Mouse (Mus musculus) olfactory bulb, adult 2 months (tissue): ENCODE measurements at regions not wholly inside any gene's neighbourhood (a gene's known extent, or its start where the extent isn't known, plus 50 kb on each side); places are given as distances from the start of the nearest gene placed in this dataset.

Source experiments
- H3K27ac ChIP-seq: fragments of 200-500 bp; 2 replicates; pipeline ENCODE4 v1.5.1; 2012; ENCODE audit warnings: low read depth, low read length; ENCODE audit not compliant: insufficient read depth
- H3K4me1 ChIP-seq: fragments of 200-500 bp; 2 replicates; pipeline ENCODE4 v1.6.1; 2012; ENCODE audit warnings: low read length; ENCODE audit not compliant: control insufficient read depth, insufficient read depth
- H3K4me3 ChIP-seq: fragments of 200-500 bp; 2 replicates; pipeline ENCODE4 v1.5.1; 2012; ENCODE audit warnings: mild to moderate bottlenecking, low read depth, low read length, moderate library complexity; ENCODE audit not compliant: insufficient read depth
- CTCF ChIP-seq: fragments of 200-500 bp; IDR thresholded peaks from 2 replicates; pipeline ENCODE4 v1.5.1; 2012; ENCODE audit warnings: low read depth, mild to moderate bottlenecking, low read length, moderate library complexity; ENCODE audit not compliant: insufficient read depth
- POLR2A ChIP-seq: fragments of 200-500 bp; IDR thresholded peaks from 2 replicates; pipeline ENCODE4 v1.6.1; 2012; ENCODE audit warnings: mild to moderate bottlenecking, low read depth, low read length, moderate library complexity; ENCODE audit not compliant: insufficient read depth
- WGBS: fragments of 180-500 bp; shearing (Covaris S2); methylation state at CpG from one replicate; pipeline ENCODE4 v1.1.7; 2018; 5-methylcytosine and 5-hydroxymethylcytosine counted together

- no peaks in the 10 kb centered on the region for H3K4me1 ChIP-seq
- TF ChIP-seq CTCF (no peak), POLR2A (no peak)
- H3K4me3 ChIP-seq = no peak overlapping the region
- no peak overlapping the region for H3K27ac ChIP-seq
- 95% methylated on average over 3 of the region's 3 CpGs for WGBS
Observed at GRCm38 (mm10) chr8:26669541-26669940, 307.6 kb upstream of the Zfp703 start.

- TF ChIP-seq CTCF (no peak), POLR2A (no peak)
Observed at GRCm38 (mm10) chr8:26672486-26673395, 304.4 kb upstream of the Zfp703 start.

GRCm38 (mm10) chr8:26677584-26678138, 299.5 kb upstream of the Zfp703 start:
- no peak overlapping the region for H3K27ac ChIP-seq
- no peak overlapping the region for H3K4me3 ChIP-seq
- 21% methylated on average over 18 of the region's 18 CpGs for WGBS
- no peak for TF ChIP-seq POLR2A
- peaks cover 4% of the 10 kb centered on the region; the same call in 1 of the 2 replicates for H3K4me1 ChIP-seq

More at GRCm38 (mm10) chr8:26672486-26673395, 304.4 kb upstream of the Zfp703 start:
- H3K4me1 ChIP-seq = peaks cover 4% of the 10 kb centered on the region; the same call in 1 of the 2 replicates
- no peak overlapping the region for H3K4me3 ChIP-seq
- H3K27ac ChIP-seq = no peak overlapping the region
- WGBS = 69% methylated on average over 9 of the region's 9 CpGs

- WGBS = 36% methylated on average over 11 of the region's 11 CpGs
- Histone ChIP-seq H3K27ac (no peak overlapping the region), H3K4me3 (no peak overlapping the region)
Observed at GRCm38 (mm10) chr8:26680891-26681381, 296.2 kb upstream of the Zfp703 start.

GRCm38 (mm10) chr8:26687146-26687545, 290.0 kb upstream of the Zfp703 start:
- H3K4me3 ChIP-seq = no peak overlapping the region
- TF ChIP-seq POLR2A (no peak), CTCF (no peak)
- H3K27ac ChIP-seq = no peak overlapping the region
- no peaks in the 10 kb centered on the region; the same call in 1 of the 2 replicates for H3K4me1 ChIP-seq

More at GRCm38 (mm10) chr8:26680891-26681381, 296.2 kb upstream of the Zfp703 start:
- peaks cover 4% of the 10 kb centered on the region; the same call in 1 of the 2 replicates for H3K4me1 ChIP-seq
- no peak for TF ChIP-seq POLR2A
- TF ChIP-seq CTCF = no peak

GRCm38 (mm10) chr8:26688035-26688434, 289.1 kb upstream of the Zfp703 start:
- H3K27ac ChIP-seq = no peak overlapping the region
- H3K4me1 ChIP-seq = no peaks in the 10 kb centered on the region; the same call in 1 of the 2 replicates
- no peak for TF ChIP-seq CTCF
- TF ChIP-seq POLR2A = no peak
- WGBS = 71% methylated on average over 4 of the region's 4 CpGs
- no peak overlapping the region for H3K4me3 ChIP-seq

GRCm38 (mm10) chr8:26688745-26689478, 288.2 kb upstream of the Zfp703 start:
- no peak overlapping the region for H3K4me3 ChIP-seq
- H3K4me1 ChIP-seq = no peaks in the 10 kb centered on the region; the same call in 1 of the 2 replicates
- 87% methylated on average over 5 of the region's 5 CpGs for WGBS
- H3K27ac ChIP-seq = no peak overlapping the region
- TF ChIP-seq POLR2A (no peak), CTCF (no peak)

GRCm38 (mm10) chr8:26689479-26690177, 287.5 kb upstream of the Zfp703 start:
- Histone ChIP-seq H3K4me3 (no peak overlapping the region), H3K27ac (no peak overlapping the region), H3K4me1 (no peaks in the 10 kb centered on the region; the same call in 1 of the 2 replicates)
- 71% methylated on average over 10 of the region's 10 CpGs for WGBS
- no peak for TF ChIP-seq POLR2A
- no peak for TF ChIP-seq CTCF
